Mouse (Mus musculus) layer of hippocampus, adult 2 months (tissue): ENCODE data around the gene Dock1. TPM values are rescaled to one million over a fixed set of nuclear protein-coding genes. Genes with fewer than 3 reads are reported as not detected.

ENCODE experiments used
- DNase-seq, 2 experiments: peaks; one replicate each; pipeline ENCODE4 v3.0.0; 2022; ENCODE audit warnings: low spot score in 2 of 2
- H3K27ac ChIP-seq: fragments of 200-600 bp; 2 replicates; pipeline ENCODE4 v1.8.1; 2022
- H3K4me3 ChIP-seq: fragments of 200-600 bp; 2 replicates; pipeline ENCODE4 v1.8.1; 2022; ENCODE audit warnings: mild to moderate bottlenecking
- CTCF ChIP-seq: fragments of 200-600 bp; conservative IDR thresholded peaks from 2 replicates; pipeline ENCODE4 v1.8.1; 2022; ENCODE audit warnings: antibody characterized with exemption, mild to moderate bottlenecking, moderate library complexity
- long read RNA-seq, 2 experiments: library from polyadenylated mRNA; stranded (forward); transcript quantifications; one replicate each; pipeline ENCODE4 v2.0.0; 2021; ENCODE audit warnings: borderline mapping rate in 2 of 2
- total RNA-seq, 2 experiments: library from RNA; stranded (reverse); gene quantifications; 2 replicates each; pipeline ENCODE4 v1.2.3; 2021

Gene Dock1
- total RNA-seq: 10 to 100 TPM; 23.8 to 26.5 TPM
- long read RNA-seq, experiment 1, full-length matches to known transcripts: 8 of 18 reads
- long read RNA-seq, experiment 1, partial matches to known transcripts: 4 of 18 reads
- long read RNA-seq, experiment 1, other reads (novel, unspliced or antisense): 6 of 18 reads
- long read RNA-seq, experiment 2, full-length matches to known transcripts: 11 of 22 reads
- long read RNA-seq, experiment 2, partial matches to known transcripts: 5 of 22 reads
- long read RNA-seq, experiment 2, other reads (novel, unspliced or antisense): 6 of 22 reads

DNA sequence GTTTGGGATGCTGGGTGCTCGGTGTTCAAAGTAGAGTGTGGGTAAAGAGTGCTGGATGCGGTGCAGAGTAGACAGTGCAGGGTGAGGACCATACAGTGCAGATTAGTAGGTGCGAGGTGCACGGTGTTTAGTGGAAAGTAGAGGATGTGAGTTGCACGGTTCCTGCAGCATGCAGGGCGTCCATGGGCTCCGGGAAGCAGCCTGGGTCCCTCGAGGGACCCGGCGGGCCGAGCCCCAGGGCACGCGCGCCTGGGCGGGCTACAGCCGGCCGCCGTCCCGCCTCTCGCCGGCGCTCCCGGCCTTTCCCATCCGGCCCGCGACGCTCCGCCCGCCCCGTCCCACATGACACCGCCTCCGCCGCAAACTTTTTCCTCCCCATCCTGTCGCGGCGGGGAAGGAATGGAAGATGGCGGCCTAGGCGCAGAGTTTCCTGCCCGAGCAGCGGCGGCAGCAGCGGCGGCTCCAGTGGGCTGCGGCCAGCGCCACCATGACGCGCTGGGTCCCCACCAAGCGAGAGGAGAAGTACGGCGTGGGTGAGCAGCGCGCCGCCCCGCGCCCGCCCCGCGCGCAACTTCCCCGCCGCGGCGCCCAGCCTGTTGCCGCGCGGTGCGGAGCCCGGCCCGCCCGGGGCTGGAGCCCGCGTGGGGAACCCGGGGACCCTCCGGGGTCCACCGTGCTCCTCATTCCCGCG is at the start of gene Dock1:
TSS of gene Dock1 (plus strand) at position 343 of the 691 bp plus-strand sequence.
- DNase-seq: peak in 1 of 2 experiments; percentile 55
- Histone ChIP-seq H3K27ac (peak within 1 kb of the TSS; percentile 85), H3K4me3 (peak within 1 kb of the TSS; percentile 66)
- TF ChIP-seq CTCF: 0 out of 2 replicates have a peak, but pooled peaks have one; percentile 4

DNA sequence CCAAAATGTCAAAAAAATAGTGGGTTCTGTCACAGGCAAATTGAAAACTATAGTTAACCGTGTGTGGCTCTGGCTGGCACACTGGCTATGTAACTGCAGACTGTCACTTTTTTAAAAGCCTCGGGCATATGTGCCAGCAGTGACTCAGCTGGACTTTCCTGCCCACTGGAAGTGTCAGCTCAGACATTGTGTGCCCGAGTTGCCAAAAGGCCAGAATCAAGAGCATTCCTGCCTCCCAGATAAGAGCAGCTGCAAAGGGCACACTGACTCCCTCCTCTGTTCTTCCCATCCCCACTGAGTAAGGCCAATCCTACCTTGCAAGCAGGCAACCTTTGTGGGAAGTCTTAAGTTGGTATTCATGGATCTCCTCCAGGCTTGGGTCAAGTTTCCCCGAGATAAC is 42.5 kb upstream of the Dock1 start:
- no peak for DNase-seq
- no peak overlapping the region for H3K4me3 ChIP-seq
- H3K27ac ChIP-seq: no peak overlapping the region
- TF ChIP-seq CTCF: no peak

DNA sequence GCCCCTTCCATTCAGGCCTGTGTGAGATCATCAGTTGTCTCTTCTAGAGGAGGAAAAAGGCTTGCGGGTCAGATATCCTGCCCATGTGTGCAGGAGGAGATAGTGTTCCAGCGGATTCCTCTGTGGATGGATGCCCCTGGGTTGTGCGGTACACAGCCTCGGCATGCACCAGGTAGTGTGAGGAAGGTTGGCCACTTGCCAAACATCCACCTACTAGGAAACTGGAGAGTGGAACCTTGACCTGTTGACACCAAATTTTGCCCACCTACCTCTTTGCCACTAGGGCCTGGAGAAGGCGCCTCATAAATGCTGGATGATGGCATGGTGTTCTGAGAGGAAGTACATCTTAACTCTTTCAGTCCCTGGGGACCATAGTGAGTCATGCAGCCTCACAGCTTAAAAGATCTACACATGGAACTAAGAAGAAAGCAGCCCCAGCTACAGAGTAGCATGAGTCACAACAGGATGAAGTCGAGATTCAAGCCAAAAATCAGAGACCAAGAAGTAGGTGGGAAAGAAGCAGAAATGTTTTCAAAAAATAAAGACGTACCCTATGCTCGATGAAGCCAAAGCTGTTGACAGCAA is 20.1 kb upstream of the Dock1 start:
- Histone ChIP-seq H3K4me3 (no peak overlapping the region), H3K27ac (no peak overlapping the region)
- no peak for DNase-seq
- no peak for TF ChIP-seq CTCF

DNA sequence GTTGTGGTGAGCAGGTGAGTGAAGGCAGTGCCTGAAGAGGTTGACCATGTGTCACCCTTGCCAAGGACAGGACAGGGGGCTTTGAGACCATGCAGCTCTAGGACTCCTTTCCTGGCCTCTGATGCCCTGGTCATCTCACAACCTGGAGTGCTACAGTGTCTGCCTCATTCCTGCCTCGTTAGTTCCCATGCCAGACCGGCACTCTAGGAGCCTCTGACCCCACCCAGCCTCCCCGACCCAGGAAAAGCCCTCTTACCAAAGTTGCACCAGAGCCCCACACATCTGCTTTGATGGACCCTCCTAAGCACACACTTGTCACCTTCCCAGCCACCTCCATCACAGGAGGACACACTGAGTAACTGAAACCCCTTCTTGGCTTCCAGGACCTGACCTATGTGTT is 19.4 kb upstream of the Dock1 start:
- no peak for TF ChIP-seq CTCF
- no peak overlapping the region for H3K27ac ChIP-seq
- no peak overlapping the region for H3K4me3 ChIP-seq
- no peak for DNase-seq

DNA sequence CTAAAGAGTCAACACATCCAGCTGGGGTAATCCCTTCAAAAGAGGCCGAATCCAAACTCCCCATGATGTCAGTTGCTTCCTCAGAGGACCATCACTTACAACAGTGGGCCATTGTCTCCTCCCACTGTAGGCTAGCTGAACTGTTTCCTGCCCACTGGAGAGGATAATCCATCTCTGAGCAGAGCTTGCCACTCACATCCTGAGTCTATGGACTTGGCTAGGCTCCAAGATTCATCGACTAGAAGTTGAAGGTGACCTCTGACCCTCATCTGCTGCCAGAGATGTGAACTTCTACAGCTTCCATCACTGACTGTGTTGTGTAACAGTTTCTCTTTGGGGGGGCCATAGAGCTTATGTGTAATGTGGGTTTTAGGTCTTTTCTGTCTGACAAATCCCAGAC is 7.2 kb upstream of the Dock1 start:
- Histone ChIP-seq H3K27ac (no peak overlapping the region), H3K4me3 (no peak overlapping the region)
- DNase-seq: no peak
- no peak for TF ChIP-seq CTCF

DNA sequence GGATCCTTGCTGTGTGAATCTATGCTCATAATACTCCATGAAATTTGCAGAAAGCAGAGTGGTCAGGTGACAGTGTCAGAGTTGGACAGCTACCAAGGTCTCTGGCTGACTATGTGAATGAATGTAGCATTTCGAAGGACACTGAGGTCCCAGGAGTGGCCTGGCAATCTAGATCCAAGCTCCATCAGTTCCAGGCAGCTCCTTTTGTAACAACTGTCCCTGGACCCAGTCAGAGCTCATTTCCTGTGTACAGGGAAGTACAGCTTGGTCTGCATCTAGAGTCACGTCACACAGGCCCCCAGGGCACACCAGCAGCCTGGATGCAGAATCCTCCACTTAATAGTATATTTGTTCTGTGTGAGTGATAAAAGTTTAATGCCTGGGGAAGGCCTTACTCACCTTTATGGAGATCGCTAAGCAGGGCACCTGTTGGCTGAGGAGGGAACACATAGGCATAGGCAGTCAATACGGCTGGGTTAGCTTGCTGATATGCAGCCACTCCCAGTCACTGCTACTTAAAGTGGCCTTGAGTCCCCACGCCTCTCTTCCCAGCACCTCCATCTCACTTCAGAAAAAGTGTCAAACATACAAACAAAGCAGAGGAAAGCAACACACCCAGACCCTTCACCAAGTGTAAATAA is 4.7 kb upstream of the Dock1 start:
- no peak overlapping the region for H3K4me3 ChIP-seq
- no peak overlapping the region for H3K27ac ChIP-seq
- no peak for DNase-seq
- no peak for TF ChIP-seq CTCF

DNA sequence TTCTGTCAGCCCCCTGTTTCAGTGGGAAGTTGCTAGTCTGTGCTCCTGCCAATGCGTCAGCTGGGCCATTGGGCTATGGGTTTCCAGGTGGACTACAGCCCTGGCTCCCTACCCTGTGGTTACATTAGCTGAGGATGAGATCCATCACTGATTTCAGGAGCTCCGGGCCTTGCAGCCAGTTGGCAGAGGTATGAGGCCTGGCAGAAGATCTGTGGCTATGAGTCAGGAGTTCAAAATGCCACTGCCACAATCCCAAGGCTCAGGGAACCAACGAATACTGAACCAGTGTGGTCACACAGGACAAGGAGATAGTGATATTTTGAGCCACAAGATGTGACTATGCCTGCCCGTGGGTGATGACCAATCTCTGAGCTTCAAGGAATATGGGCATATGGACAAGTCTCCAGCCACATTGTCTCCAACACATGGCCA is 3.2 kb upstream of the Dock1 start:
- H3K4me3 ChIP-seq: no peak overlapping the region
- no peak overlapping the region for H3K27ac ChIP-seq
- no peak for DNase-seq
- TF ChIP-seq CTCF: no peak

DNA sequence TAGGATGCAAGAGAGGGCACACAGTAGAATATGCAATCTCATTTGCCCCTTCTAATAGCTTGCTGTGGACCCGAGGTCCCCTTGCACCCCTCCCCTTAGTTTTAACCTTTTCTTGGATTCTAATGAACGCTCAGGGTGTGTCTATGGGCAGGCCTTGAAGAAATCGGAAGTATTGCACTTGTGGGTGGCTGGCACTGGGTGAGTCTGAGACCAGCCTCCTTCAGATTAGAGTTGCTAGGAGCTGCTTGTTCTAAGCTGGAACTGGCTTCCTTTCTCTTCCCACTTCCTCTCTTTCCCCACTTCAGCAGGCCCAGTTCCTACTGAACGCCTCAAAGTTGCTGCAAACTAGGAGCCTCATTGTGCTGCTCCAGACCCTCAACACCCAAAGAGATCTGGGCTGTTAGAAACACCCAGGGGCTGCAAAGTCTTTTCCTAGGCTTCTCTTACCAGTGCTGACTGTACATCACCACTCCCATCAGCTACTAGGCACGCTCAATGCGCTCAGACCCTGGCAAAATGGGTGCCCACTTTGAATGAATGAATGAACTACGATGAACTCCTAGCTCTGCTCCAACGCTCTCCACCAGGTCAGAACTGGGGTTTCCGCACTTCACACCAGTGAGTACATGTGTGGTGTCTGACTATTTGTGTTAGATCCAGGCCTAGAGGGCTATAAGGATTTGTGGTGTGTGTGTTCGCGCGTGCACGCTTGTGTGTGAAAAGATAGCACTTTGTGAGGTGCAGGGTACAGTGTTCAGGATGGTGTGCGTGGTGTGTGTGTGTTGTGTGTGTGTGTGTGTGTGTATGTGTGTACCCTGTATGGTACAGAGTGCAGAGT is 761 bp upstream of the Dock1 start:
- Histone ChIP-seq H3K4me3 (peak overlapping the region; percentile 66; the same call in 1 of the 2 replicates), H3K27ac (peak overlapping the region; percentile 85; the same call in 1 of the 2 replicates)
- DNase-seq: no peak
- no peak for TF ChIP-seq CTCF

DNA sequence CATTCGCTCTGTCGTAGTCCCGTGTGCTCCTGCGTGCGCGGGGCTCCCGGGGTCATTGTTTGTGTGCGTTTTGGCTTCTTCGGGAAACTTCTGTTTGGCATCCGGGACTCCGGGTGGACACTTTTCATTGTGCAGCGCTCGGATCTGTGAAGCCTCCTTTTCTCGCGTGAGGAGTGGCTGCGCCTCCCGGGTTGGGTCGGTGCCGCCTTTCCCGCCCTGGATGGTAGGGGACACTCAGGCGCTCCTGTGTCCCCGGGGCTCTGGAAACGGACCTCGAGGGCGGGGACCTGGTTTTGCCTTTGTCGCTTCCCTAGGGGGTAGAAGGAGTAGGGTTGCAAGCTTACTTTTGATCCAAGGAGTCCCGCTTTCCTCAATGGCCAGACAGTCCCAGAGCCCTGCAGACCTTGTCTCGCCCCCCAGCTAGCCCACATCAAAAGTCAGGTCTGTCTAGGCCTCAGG is 578 bp downstream of the Dock1 start:
- no peak for TF ChIP-seq CTCF
- no peak for DNase-seq
- H3K27ac ChIP-seq: peak overlapping the region; percentile 85
- peak overlapping the region; percentile 66 for H3K4me3 ChIP-seq

DNA sequence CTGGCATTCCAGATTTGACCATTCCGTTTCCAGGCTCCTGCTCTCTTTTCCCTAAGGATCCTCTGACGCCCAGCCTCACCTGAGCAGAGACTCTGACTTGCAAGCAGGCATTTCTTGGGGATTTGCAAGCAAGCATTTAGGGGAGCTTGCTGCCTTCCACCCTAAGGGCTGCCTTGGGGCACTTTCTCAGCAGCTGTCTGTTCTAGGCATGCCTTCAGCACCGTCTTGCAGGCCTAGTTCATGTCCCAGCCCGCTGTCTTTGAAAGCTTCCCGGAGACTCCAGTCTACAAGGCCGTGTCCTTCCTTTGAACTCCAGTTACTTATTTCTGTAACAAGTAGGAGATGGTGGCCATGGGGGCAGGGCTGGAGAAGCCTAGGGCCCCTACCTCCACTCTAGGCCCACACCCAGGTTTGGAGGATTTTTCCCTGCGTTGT is 1.0 kb downstream of the Dock1 start:
- Histone ChIP-seq H3K4me3 (peak overlapping the region; percentile 66), H3K27ac (peak overlapping the region; percentile 85)
- no peak for DNase-seq
- no peak for TF ChIP-seq CTCF

DNA sequence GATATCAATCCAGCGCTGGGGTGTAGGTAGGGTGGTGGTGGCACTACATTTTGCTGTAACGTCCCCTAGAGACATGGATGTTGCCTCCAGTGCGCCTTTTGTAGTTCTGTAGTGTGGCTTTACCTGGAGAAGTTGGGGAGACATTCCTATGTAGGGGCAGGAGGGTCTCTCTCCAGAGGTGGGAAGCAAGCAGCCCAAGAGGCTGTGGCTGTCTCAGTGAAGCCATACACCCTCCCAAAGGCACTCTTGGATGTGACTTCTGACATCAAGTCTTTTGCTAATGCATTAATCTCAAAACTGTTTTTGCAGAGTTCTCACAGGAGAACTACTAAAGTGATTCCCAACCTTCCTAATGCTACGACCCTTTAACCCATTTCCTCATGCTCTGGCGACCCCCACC is 2.7 kb downstream of the Dock1 start:
- no peak overlapping the region for H3K4me3 ChIP-seq
- DNase-seq: no peak
- no peak for TF ChIP-seq CTCF
- H3K27ac ChIP-seq: peak overlapping the region; percentile 66; the same call in 1 of the 2 replicates

DNA sequence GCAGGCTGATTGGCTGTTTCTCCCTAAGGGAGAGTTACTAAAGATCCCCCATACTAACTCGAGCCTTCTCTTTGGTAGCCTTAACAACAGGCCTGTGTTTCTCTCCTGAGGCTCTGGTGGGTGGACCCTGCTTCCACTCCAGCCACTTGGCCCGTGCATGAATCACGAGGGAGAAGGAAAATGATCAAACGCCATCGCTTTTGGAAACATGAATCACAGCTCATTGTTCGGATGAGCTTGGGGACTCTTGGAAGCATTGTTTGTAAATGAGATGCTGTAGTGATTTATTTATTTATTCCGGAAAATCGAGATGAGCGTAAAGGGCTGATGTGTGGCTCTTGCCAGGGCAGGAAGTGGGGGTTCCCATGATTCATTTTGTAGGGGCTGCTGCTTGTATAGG is 3.5 kb downstream of the Dock1 start:
- no peak for TF ChIP-seq CTCF
- Histone ChIP-seq H3K4me3 (no peak overlapping the region), H3K27ac (peak overlapping the region; percentile 66)
- DNase-seq: no peak
